Mouse (Mus musculus): Measurements from ENCODE around the gene 2700097O09Rik.

DNA sequence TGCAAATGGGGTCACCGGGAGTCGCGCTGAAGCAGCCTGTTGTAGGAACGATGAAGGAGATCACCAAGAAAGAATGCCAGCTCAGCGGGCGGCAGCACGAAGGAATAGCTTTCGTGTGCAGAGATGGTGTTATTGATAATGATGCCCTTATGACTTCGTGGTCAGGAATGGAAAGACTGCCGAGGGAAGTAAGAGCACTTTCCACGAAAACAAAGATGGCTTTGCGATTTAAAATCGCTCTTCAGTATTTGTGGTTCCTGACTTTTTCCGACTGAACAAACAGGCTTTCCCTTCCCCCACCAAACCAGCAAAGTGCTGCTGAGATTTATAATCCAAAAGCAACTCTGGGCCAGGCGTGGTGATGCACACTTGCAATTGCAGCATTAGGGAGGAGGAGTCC, 38.9 kb downstream of the 2700097O09Rik start:
- TF ChIP-seq CTCF (IDR thresholded peaks at IDR 0.05; ENCODE audit: extremely low read depth, insufficient read depth, low read length), result no peak
- TF ChIP-seq POLR2A (IDR thresholded peaks at IDR 0.05; ENCODE audit: extremely low read depth, insufficient read depth, low read length), result no peak

All from cortical plate, adult 2 months (tissue).